In the genomic region with DNA sequence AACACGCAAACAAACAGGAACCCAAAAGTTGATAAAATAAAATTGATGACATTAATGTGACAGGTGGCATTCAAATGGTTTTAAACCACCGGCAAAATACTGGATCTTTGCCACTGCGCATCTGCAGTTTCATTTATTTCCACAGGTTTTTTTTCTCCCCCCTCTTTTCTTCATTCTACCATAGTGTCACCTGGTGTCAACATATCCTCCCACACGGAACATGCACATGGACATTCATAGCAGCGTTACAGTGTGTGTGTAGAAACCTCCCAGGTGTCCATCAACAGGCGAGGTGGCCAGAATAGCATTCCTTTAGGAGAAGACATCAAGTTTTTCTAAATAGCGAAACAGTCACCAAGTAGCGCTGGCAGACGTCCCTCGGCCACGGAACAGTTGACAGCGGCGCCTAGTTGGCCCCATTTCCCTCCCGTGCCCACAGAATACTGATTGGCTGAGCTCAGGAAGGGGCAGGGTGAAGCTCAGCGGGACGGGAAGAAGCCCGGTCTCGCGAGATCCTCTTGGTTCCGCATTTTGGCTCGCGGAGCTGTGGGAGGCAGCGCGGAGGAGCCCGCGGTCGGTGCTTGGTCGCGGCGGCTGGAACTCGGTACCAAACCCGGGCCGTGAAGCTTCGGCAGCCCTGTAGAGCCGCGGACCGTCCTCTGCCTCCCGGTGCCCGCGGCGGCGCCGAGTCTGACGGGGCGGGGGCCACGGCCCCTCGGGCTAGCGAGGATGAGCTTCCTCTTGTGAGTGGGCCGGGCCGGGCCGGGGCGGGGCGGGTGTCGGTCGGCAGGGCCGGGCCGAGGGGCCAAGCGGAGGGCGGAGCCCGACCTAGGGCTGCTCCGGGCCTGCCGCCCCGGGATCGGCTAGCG, we compare ENCODE assay signal across 8 mouse cellular contexts. TPM values are rescaled to one million over a fixed set of nuclear protein-coding genes. Genes with fewer than 3 reads are reported as not detected.
DNase-seq lines count a peak whose midpoint lies in the region; ATAC-seq lines count a peak whose summit lies in the region.

A gene (minus strand): TSS at position 384 of the 869 bp plus-strand sequence.
A gene (plus strand): TSS at position 492 of the 869 bp plus-strand sequence.

- DNase-seq in c-Kit-negative CD71-positive TER-119-positive erythroid progenitor cells, embryonic 14.5 days (ENCODE audit: low read depth, low spot score) = peak; percentile 96
- peak; percentile 90 for DNase-seq in fibroblast of lung, adult 2 months (ENCODE audit: low read depth)
- peak; percentile 96 for DNase-seq in kidney, postnatal 14 days
- peak; percentile 93 for DNase-seq in liver, embryonic 13.5 days
- DNase-seq in neural tube, embryonic 10.5 days (ENCODE audit: extremely low spot score, low spot score) = peak; percentile 93

- 2% methylated on average over 65 of the region's 65 CpGs for WGBS in heart, embryonic 14.5 days
- WGBS in liver, embryonic 13.5 days (ENCODE audit: insufficient replicate concordance) = under 1% methylated on average over 64 of the region's 65 CpGs
- WGBS in stomach, embryonic 16.5 days = 1% methylated on average over 65 of the region's 65 CpGs

- peak; percentile 97 for ATAC-seq in CD4-positive, CD25-positive, alpha-beta regulatory T cell, adult 4 months
- ATAC-seq in heart, embryonic 14.5 days (ENCODE audit: insufficient number of reproducible peaks, insufficient read depth, low FRiP score, low read depth) = peak; percentile 96
- peak; percentile 97 for ATAC-seq in liver, embryonic 13.5 days (ENCODE audit: low read depth)
- peak; percentile 97 for ATAC-seq in stomach, embryonic 16.5 days (ENCODE audit: insufficient read depth, low FRiP score)

- H3K4me3 ChIP-seq in heart, embryonic 14.5 days (ENCODE audit: control insufficient read depth in 1 of 2, insufficient read depth in 1 of 2, low read depth in 1 of 2, low read length in 2 of 2) = peak within 1 kb of the TSS; percentile 69 to 96
- peak within 1 kb of the TSS; percentile 95 for H3K4me3 ChIP-seq in liver, embryonic 13.5 days (replicated peaks)
- H3K4me3 ChIP-seq in stomach, embryonic 16.5 days (replicated peaks; ENCODE audit: low read length) = peak within 1 kb of the TSS; percentile 73

- H3K27me3 ChIP-seq in heart, embryonic 14.5 days (ENCODE audit: control insufficient read depth, insufficient read depth, low read length) = no peaks in the 10 kb centered on the region
- no peaks in the 10 kb centered on the region for H3K27me3 ChIP-seq in liver, embryonic 13.5 days
- H3K27me3 ChIP-seq in stomach, embryonic 16.5 days (ENCODE audit: control insufficient read depth, insufficient read depth, low read length) = no peaks in the 10 kb centered on the region

- peaks cover 2 to 13% of the 10 kb centered on the region in 2 experiments for H3K4me1 ChIP-seq in heart, embryonic 14.5 days (ENCODE audit: control insufficient read depth in 2 of 2, insufficient read depth in 2 of 2, low read length in 2 of 2)
- H3K4me1 ChIP-seq in liver, embryonic 13.5 days (replicated peaks) = peaks cover 46% of the 10 kb centered on the region
- peaks cover 11% of the 10 kb centered on the region for H3K4me1 ChIP-seq in stomach, embryonic 16.5 days (ENCODE audit: control insufficient read depth, insufficient read depth, low read length)

- peak within 1 kb of the TSS; percentile 85 for H3K9ac ChIP-seq in heart, embryonic 14.5 days (ENCODE audit: low read length)
- H3K9ac ChIP-seq in liver, embryonic 13.5 days = peak within 1 kb of the TSS; percentile 95
- peak within 1 kb of the TSS; percentile 93 for H3K9ac ChIP-seq in stomach, embryonic 16.5 days (ENCODE audit: low read length)

- H3K27ac ChIP-seq in heart, embryonic 14.5 days (replicated peaks in 1 of 2; ENCODE audit: control insufficient read depth in 1 of 2, insufficient read depth in 1 of 2, low read depth in 2 of 2, low read length in 2 of 2) = peak within 1 kb of the TSS; percentile 89 to 93
- peak within 1 kb of the TSS; percentile 97 for H3K27ac ChIP-seq in liver, embryonic 13.5 days
- H3K27ac ChIP-seq in stomach, embryonic 16.5 days (ENCODE audit: low read length) = peak within 1 kb of the TSS; percentile 96

- H3K4me2 ChIP-seq in heart, embryonic 14.5 days (ENCODE audit: low read length) = peak within 1 kb of the TSS; percentile 74
- peak within 1 kb of the TSS; percentile 88 for H3K4me2 ChIP-seq in liver, embryonic 13.5 days
- H3K4me2 ChIP-seq in stomach, embryonic 16.5 days (ENCODE audit: low read depth, low read length) = peak within 1 kb of the TSS; percentile 58

- no peaks in the 10 kb centered on the region for H3K9me3 ChIP-seq in heart, embryonic 14.5 days (ENCODE audit: control insufficient read depth, low read length)
- H3K9me3 ChIP-seq in liver, embryonic 13.5 days (replicated peaks) = no peaks in the 10 kb centered on the region
- no peaks in the 10 kb centered on the region for H3K9me3 ChIP-seq in stomach, embryonic 16.5 days (replicated peaks; ENCODE audit: control insufficient read depth, low read length)

- peaks cover 22% of the 10 kb centered on the region for H3K36me3 ChIP-seq in heart, embryonic 14.5 days (ENCODE audit: control insufficient read depth, insufficient read depth, low read length)
- peaks cover 36% of the 10 kb centered on the region for H3K36me3 ChIP-seq in liver, embryonic 13.5 days
- peaks cover 5% of the 10 kb centered on the region; the same call in 1 of the 2 replicates for H3K36me3 ChIP-seq in stomach, embryonic 16.5 days (ENCODE audit: control insufficient read depth, insufficient read depth, low read length)

RNA-seq across cellular contexts. Expression of the first gene that starts in this region (rescaled TPM):
- 100 to 1,000 TPM; 128 TPM for polyA plus RNA-seq in CD4-positive, CD25-positive, alpha-beta regulatory T cell, adult 4 months (2017; shearing (Covaris generic))
- polyA plus RNA-seq in heart, embryonic 14.5 days (2014; fragmentation: Nextera tagmentation; extraction: Ambion mirVana) = 23.2 and 24.1 TPM in 2 replicates
- 90.3 and 106 TPM in 2 replicates for polyA plus RNA-seq in liver, embryonic 13.5 days (2015; fragmentation: Nextera tagmentation; extraction: Ambion mirVana)
- polyA plus RNA-seq in stomach, embryonic 16.5 days (2015; fragmentation: Nextera tagmentation; extraction: Ambion mirVana) = 29.6 and 35.2 TPM in 2 replicates

RNA-seq across cellular contexts. Expression of the second gene that starts in this region (rescaled TPM):
- polyA plus RNA-seq in CD4-positive, CD25-positive, alpha-beta regulatory T cell, adult 4 months (2017; shearing (Covaris generic)) = 10 to 100 TPM; 48.6 to 70.3 TPM
- 34.9 and 36.2 TPM in 2 replicates for polyA plus RNA-seq in heart, embryonic 14.5 days (2014; fragmentation: Nextera tagmentation; extraction: Ambion mirVana)
- 36.9 and 46.5 TPM in 2 replicates for polyA plus RNA-seq in liver, embryonic 13.5 days (2015; fragmentation: Nextera tagmentation; extraction: Ambion mirVana)
- polyA plus RNA-seq in stomach, embryonic 16.5 days (2015; fragmentation: Nextera tagmentation; extraction: Ambion mirVana) = 67.6 and 67.9 TPM in 2 replicates

Comparison
In these comparisons a context has a peak if more than half of its experiments do, and no peak if none do; other contexts are left out.
1. Peak in every context shown above with its lines: DNase-seq, ATAC-seq, H3K4me3 ChIP-seq and H3K27ac ChIP-seq.